Mouse (Mus musculus) lung, adult 2 months (tissue): ENCODE data around the gene Grb14.

Source experiments
- CTCF ChIP-seq: fragments of 200-500 bp; IDR thresholded peaks from 2 replicates; pipeline ENCODE4 v1.5.1; 2011; ENCODE audit warnings: mild to moderate bottlenecking, low read length, control low read depth; ENCODE audit not compliant: insufficient read depth
- POLR2A ChIP-seq: fragments of 200-500 bp; IDR thresholded peaks from 2 replicates; pipeline ENCODE4 v1.6.1; 2011; ENCODE audit warnings: low read depth, mild to moderate bottlenecking, control low read depth, low read length, borderline replicate concordance; ENCODE audit errors: extremely low read depth

DNA sequence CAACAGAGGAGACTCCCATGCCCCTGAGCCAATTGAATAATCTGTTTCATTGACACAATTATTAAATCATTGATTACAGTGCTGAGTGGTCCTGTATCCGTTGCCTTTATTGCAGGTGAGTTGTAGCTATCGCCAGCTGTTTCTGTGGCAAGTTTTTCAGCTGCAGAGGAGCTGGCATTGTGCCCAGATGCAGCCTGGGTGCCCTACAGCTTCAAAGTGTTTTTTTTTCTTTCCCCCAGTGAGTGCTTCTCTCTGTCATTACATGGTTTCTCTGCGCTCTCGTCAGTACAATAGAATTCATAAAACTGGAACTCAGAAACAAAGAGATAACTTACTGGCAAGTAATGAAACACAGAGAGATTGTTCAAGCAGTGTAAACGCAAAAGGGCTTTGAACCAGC lies 139.1 kb downstream of the Grb14 start:
- TF ChIP-seq CTCF (no peak), POLR2A (no peak)
